Mouse (Mus musculus): ENCODE data around the gene Nupl1.
A peak's percentile ranks its signal among the peaks of the same experiment; 100 is the strongest.

DNA sequence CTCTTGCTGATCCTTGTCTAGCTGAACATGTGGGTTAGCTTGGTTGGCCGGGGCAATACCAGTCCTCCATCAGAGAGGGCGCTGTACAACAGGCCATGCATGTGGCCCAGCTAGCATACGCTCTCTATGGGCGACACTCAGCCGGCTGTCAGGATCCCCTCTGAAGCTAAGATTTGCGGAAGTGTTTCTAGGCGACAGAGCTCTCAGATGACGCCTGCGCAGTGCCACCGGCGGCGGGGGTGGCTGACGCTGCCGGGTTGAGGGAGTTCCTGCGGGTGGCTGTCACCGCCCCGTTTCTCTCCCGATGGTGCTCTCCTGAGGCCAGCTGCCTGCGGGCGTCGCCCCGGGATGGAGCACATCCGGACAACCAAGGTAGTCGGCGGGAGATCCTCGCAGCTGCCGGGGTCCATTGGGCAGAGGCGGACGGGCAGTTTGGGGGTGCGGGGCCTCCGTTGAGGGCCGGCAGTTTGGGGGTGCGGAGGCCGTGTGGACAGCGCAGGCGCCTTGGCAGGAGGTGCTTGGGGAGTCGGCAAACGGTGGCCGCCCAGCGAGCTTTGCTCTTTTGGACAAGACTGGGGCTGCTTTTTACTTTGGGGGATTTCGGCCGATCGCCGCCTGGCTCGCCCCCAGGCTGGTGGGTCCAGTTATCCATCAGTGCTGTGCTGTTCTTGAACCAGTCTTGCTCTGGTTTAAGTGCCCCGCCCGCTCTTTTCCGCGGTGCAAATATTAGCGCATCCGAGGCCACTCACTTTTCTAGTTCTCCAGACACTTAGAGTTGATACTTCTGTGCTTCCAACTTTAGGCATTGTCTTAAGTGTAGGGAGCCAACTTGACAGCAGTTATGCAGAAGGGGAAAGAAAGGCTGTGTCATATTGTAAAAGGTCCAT, 14.0 kb upstream of the Nupl1 start, which contains the start of gene Mtmr6:
- TF ChIP-seq CTCF (IDR thresholded peaks at IDR 0.05; ENCODE audit: borderline replicate concordance, control insufficient read depth, extremely low read depth, insufficient read depth, low read length, poor library complexity) (peak; percentile 87), POLR2A (IDR thresholded peaks at IDR 0.05; ENCODE audit: control insufficient read depth, extremely low read depth, insufficient read depth, low read length, poor library complexity) (peak; percentile 68)
